Mouse (Mus musculus) midbrain, postnatal 0 days (tissue): ENCODE results near the gene Lrp1. TPM values are rescaled to one million over a fixed set of nuclear protein-coding genes. Genes with fewer than 3 reads are reported as not detected.

ENCODE experiments used
- ATAC-seq: fragments of 200-750 bp; cut with Nextera tagmentation; 2 replicates; pipeline ENCODE4 v1.8.0; 2017; ENCODE audit warnings: moderate number of reproducible peaks, mild to moderate bottlenecking, moderate TSS enrichment, moderate library complexity; ENCODE audit not compliant: low FRiP score
- DNase-seq: peaks from one replicate; pipeline ENCODE4 v3.0.0-alpha.2; 2015; ENCODE audit warnings: low spot score
- H3K27ac ChIP-seq: fragments of 300-500 bp; sonication (generic); 2 replicates; pipeline ENCODE4 v1.5.1; 2014; ENCODE audit warnings: low read depth, mild to moderate bottlenecking, low read length, mixed read lengths
- H3K27me3 ChIP-seq: fragments of 300-500 bp; sonication (generic); 2 replicates; pipeline ENCODE4 v1.6.1; 2014; ENCODE audit warnings: low read length, control low read depth, mixed read lengths; ENCODE audit not compliant: insufficient read depth
- H3K36me3 ChIP-seq: fragments of 300-500 bp; sonication (generic); 2 replicates; pipeline ENCODE4 v1.6.1; 2014; ENCODE audit warnings: low read length, control low read depth, mixed read lengths; ENCODE audit not compliant: insufficient read depth
- H3K4me1 ChIP-seq: fragments of 300-500 bp; sonication (generic); 2 replicates; pipeline ENCODE4 v1.6.1; 2014; ENCODE audit warnings: mild to moderate bottlenecking, control low read depth, antibody characterized with exemption, low read length, mixed read lengths; ENCODE audit not compliant: insufficient read depth
- H3K4me2 ChIP-seq: fragments of 300-500 bp; sonication (generic); 2 replicates; pipeline ENCODE4 v1.6.1; 2014; ENCODE audit warnings: low read depth, mild to moderate bottlenecking, low read length, mixed read lengths; ENCODE audit not compliant: poor library complexity, severe bottlenecking
- H3K4me3 ChIP-seq: fragments of 300-500 bp; sonication (generic); 2 replicates; pipeline ENCODE4 v1.5.1; 2014; ENCODE audit warnings: low read depth, mild to moderate bottlenecking, low read length, moderate library complexity
- H3K9ac ChIP-seq: fragments of 300-500 bp; sonication (generic); replicated peaks from 2 replicates; pipeline ENCODE4 v1.6.1; 2014; ENCODE audit warnings: mild to moderate bottlenecking, low read length, moderate library complexity, mixed read lengths; ENCODE audit not compliant: poor library complexity, severe bottlenecking
- H3K9me3 ChIP-seq: fragments of 300-500 bp; sonication (generic); 2 replicates; pipeline ENCODE4 v1.6.1; 2016; ENCODE audit warnings: low read length, control low read depth
- CTCF ChIP-seq: IDR thresholded peaks from 2 replicates; pipeline ENCODE4 v1.5.1; 2016; ENCODE audit warnings: antibody characterized with exemption, mild to moderate bottlenecking
- WGBS: fragments of 180-500 bp; shearing (Covaris S2); extraction: QIAGEN DNeasy Blood & Tissue Kit; methylation state at CpG from one replicate; pipeline ENCODE4 v1.1.7; 2014; 5-methylcytosine and 5-hydroxymethylcytosine counted together
- polyA plus RNA-seq: library from polyadenylated mRNA; unstranded; fragments of >200 nt; fragmentation: Nextera tagmentation; extraction: Ambion mirVana; gene quantifications from 2 replicates; pipeline ENCODE4 v1.2.1, GENCODE M21; 2015
- total RNA-seq: library from RNA; depleted of rRNA; stranded (reverse); fragments of >200 nt; gene quantifications from 2 replicates; pipeline ENCODE4 v1.2.3, GENCODE M21; 2014

Gene Lrp1
- total and polyA plus RNA-seq, 2 experiments from 2014 or later: 84.4 to 319 TPM

DNA sequence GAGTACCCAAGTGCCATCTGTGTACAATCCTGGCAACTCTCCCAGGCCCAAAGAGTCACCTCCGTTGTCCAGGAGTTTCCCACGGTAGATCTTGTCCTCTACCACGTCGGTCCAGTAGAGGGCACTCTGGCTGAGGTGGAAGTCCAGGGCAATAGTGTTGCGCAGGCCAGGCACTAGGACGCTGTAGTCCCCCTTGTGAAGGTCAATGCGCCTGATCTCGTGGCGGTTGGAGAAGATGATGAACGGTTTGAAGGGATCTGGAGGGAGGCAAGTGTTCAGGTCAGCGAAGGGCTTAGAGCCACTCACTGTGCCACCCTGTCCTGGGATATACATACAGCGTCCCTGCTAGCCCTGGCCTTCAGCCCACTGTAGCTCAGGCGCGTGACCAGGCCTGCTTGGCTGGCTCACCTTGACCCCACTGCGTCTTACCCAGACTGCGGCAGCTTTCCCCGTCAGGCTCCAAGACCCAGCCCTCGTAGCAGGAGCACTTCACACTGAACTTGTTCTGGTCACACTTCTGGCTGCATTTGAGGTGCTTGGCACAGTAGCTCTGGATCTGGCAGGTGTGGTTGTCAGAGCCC lies 44.5 kb downstream of the Lrp1 start:
- ATAC-seq: no peak
- Histone ChIP-seq H3K9me3 (no peaks in the 10 kb centered on the region), H3K27ac (no peak overlapping the region), H3K4me3 (no peak overlapping the region), H3K4me2 (no peak overlapping the region), H3K4me1 (no peaks in the 10 kb centered on the region), H3K9ac (no peak overlapping the region), H3K36me3 (peaks cover 85% of the 10 kb centered on the region), H3K27me3 (no peaks in the 10 kb centered on the region)
- DNase-seq: peak; percentile 40
- 69% methylated on average over 18 of the region's 18 CpGs for WGBS
- TF ChIP-seq CTCF: peak; percentile 66

DNA sequence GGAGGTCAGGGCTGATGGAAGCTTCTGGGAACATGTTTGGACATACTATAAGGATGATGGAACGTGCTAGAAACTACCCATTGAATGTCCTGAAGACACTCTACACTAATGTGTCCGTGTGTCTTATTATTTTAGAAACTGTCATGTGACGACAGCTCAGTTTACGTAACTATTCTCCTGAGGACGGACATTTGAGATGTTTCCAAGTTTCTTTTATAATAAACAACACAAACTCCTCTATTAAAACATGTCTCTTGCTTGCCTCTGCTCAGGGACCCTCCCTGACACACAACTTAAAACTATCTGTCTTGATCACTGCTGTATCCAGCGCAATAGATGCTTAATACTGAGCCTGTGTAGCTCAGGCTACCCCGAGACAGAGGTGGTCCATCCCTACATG lies 45.2 kb downstream of the Lrp1 start:
- Histone ChIP-seq H3K36me3 (peaks cover 87% of the 10 kb centered on the region), H3K9ac (no peak overlapping the region), H3K4me2 (no peak overlapping the region), H3K9me3 (no peaks in the 10 kb centered on the region), H3K27me3 (no peaks in the 10 kb centered on the region), H3K4me1 (no peaks in the 10 kb centered on the region), H3K27ac (no peak overlapping the region), H3K4me3 (no peak overlapping the region)
- WGBS: 93% methylated on average over 7 of the region's 7 CpGs
- ATAC-seq (no peak), DNase-seq (no peak)
- no peak for TF ChIP-seq CTCF

DNA sequence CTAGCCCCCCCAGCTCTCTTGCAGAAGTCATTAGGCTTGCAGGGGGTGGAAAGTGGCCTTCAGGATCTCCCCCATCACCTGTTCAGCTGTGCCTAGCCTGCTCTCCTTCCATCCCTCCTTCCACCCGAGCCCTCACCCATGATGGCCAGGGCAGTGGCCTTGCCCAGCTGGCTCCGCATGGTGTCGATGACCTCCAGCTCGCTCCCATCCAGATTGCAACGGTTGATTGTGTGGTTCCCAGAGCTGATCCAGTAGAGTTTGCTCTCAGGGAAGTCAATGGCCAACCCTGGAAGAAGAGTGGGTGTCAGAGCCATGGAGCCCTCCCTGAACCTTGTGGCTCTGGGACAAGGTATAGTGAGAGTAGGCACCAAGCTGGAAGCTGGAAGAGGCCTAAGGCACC lies 48.7 kb downstream of the Lrp1 start:
- Histone ChIP-seq H3K9ac (no peak overlapping the region), H3K4me3 (no peak overlapping the region), H3K4me2 (no peak overlapping the region), H3K27me3 (no peaks in the 10 kb centered on the region), H3K27ac (no peak overlapping the region), H3K9me3 (no peaks in the 10 kb centered on the region), H3K4me1 (no peaks in the 10 kb centered on the region), H3K36me3 (peaks cover 77% of the 10 kb centered on the region)
- DNase-seq (no peak), ATAC-seq (no peak)
- WGBS: 90% methylated on average over 5 of the region's 5 CpGs
- TF ChIP-seq CTCF: no peak

DNA sequence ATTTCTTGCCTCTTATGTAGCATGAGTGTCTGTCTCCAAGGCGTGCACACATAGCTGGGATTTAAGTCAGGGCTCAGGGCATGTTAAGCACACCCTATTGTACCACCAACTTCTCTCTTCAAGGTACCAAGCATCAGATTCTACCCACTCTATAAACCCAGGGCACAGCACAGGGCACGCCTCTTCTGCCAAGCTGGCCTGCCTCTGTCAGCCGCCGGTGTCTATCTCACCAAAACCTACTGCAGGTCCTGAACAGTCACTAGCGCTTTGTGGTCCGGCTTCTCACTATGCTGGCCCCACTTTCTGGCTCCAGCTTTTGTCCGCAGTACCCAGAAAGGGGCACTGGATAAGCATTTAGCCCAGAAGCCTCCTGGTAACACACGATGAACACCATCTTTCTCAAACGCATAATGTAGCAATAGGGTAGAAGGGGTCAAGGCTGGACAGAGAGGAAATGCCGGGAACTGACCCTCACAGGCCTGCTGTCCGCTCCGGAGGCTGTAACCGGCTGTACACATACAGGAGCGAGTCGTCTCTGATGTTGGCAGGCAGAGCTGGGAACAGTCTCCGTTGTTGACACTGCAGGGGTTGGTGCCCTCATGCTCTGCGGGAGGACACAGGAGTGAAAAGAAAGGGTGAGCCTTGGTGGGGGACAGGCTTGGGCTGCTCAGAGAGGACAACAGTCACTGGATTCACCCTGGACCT lies 49.9 kb downstream of the Lrp1 start:
- TF ChIP-seq CTCF: no peak
- Histone ChIP-seq H3K4me3 (no peak overlapping the region), H3K4me1 (no peaks in the 10 kb centered on the region), H3K27ac (no peak overlapping the region), H3K9me3 (no peaks in the 10 kb centered on the region), H3K36me3 (peaks cover 76% of the 10 kb centered on the region), H3K9ac (no peak overlapping the region), H3K27me3 (no peaks in the 10 kb centered on the region), H3K4me2 (no peak overlapping the region)
- no peak for DNase-seq
- 93% methylated on average over 17 of the region's 17 CpGs for WGBS
- no peak; the same call in 1 of the 2 replicates for ATAC-seq

- no peak for DNase-seq
- ATAC-seq: no peak
- no peak overlapping the region for H3K4me2 ChIP-seq
- WGBS: 89% methylated on average over 6 of the region's 6 CpGs
- H3K4me1 ChIP-seq: no peaks in the 10 kb centered on the region
- no peaks in the 10 kb centered on the region for H3K27me3 ChIP-seq
- no peak for TF ChIP-seq CTCF
- H3K4me3 ChIP-seq: no peak overlapping the region
- no peak overlapping the region for H3K27ac ChIP-seq
- H3K9me3 ChIP-seq: no peaks in the 10 kb centered on the region
- no peak overlapping the region for H3K9ac ChIP-seq
- H3K36me3 ChIP-seq: peaks cover 77% of the 10 kb centered on the region
These were observed 50.6 kb downstream of the Lrp1 start for GRCm38 (mm10) chr10:127570384-127570783.

GRCm38 (mm10) chr10:127569450-127569849 lies 51.5 kb downstream of the Lrp1 start:
- Histone ChIP-seq H3K27me3 (no peaks in the 10 kb centered on the region), H3K36me3 (peaks cover 72% of the 10 kb centered on the region), H3K4me3 (no peak overlapping the region), H3K27ac (0 out of 2 replicates have a peak overlapping the region, but pooled peaks have one; percentile 55), H3K4me2 (no peak overlapping the region), H3K9me3 (no peaks in the 10 kb centered on the region), H3K9ac (no peak overlapping the region; the same call in 1 of the 2 replicates), H3K4me1 (no peaks in the 10 kb centered on the region)
- peak; percentile 85 for TF ChIP-seq CTCF
- DNase-seq (peak; percentile 88), ATAC-seq (peak; percentile 21; the same call in 1 of the 2 replicates)
- WGBS: 37% methylated on average over 3 of the region's 3 CpGs
